Mouse (Mus musculus) left cerebral cortex, adult 11 months (tissue): Measurements from ENCODE around the gene Isy1.

Experiments used
- DNase-seq: peaks from one replicate; pipeline ENCODE4 v3.0.0; 2022; ENCODE audit warnings: low spot score

Isy1 gene

GRCm38 (mm10) chr6:87838551-87839197 lies at the start of gene Isy1:
TSS of gene Isy1 (minus strand) at chr6:87838798.
- peak; percentile 94 for DNase-seq

GRCm38 (mm10) chr6:87887594-87888233 lies 49.1 kb upstream of the Isy1 start, which contains the start of gene Copg1:
TSS of gene Copg1 (plus strand) at chr6:87887814.
- peak; percentile 100 for DNase-seq

GRCm38 (mm10) chr6:87886721-87887120 lies 48.1 kb upstream of the Isy1 start:
- no peak for DNase-seq

GRCm38 (mm10) chr6:87882816-87883215 lies 44.2 kb upstream of the Isy1 start:
- DNase-seq, result peak; percentile 85

GRCm38 (mm10) chr6:87882221-87882620 lies 43.6 kb upstream of the Isy1 start:
- no peak for DNase-seq

GRCm38 (mm10) chr6:87879628-87880027 lies 41.0 kb upstream of the Isy1 start:
- DNase-seq, result no peak

GRCm38 (mm10) chr6:87879010-87879409 lies 40.4 kb upstream of the Isy1 start:
- no peak for DNase-seq

- DNase-seq, result no peak
Measured at GRCm38 (mm10) chr6:87876068-87876643, 37.6 kb upstream of the Isy1 start.

- DNase-seq, result no peak
Measured at GRCm38 (mm10) chr6:87875562-87875961, 37.0 kb upstream of the Isy1 start.

- DNase-seq, result no peak
Measured at GRCm38 (mm10) chr6:87875083-87875482, 36.5 kb upstream of the Isy1 start.

- no peak for DNase-seq
Measured at GRCm38 (mm10) chr6:87873963-87874362, 35.4 kb upstream of the Isy1 start.

- DNase-seq, result no peak
Measured at GRCm38 (mm10) chr6:87873104-87873503, 34.5 kb upstream of the Isy1 start.

- DNase-seq, result no peak
Measured at GRCm38 (mm10) chr6:87871240-87871639, 32.6 kb upstream of the Isy1 start.

- DNase-seq, result no peak
Measured at GRCm38 (mm10) chr6:87870440-87870839, 31.8 kb upstream of the Isy1 start.

GRCm38 (mm10) chr6:87868871-87869506 lies 30.4 kb upstream of the Isy1 start:
- DNase-seq, result no peak

GRCm38 (mm10) chr6:87867256-87867655 lies 28.7 kb upstream of the Isy1 start:
- DNase-seq, result no peak

- no peak for DNase-seq
Measured at GRCm38 (mm10) chr6:87866211-87866610, 27.6 kb upstream of the Isy1 start.

GRCm38 (mm10) chr6:87857071-87857470 lies 18.5 kb upstream of the Isy1 start:
- DNase-seq, result no peak

GRCm38 (mm10) chr6:87853446-87853845 lies 14.8 kb upstream of the Isy1 start:
- no peak for DNase-seq

- no peak for DNase-seq
Measured at GRCm38 (mm10) chr6:87851871-87852270, 13.3 kb upstream of the Isy1 start.

- DNase-seq, result peak; percentile 92
Measured at GRCm38 (mm10) chr6:87850900-87851614, 12.5 kb upstream of the Isy1 start, which contains the start of gene Cnbp. TSS of gene Cnbp (minus strand) at chr6:87851106.
